Mouse (Mus musculus): ENCODE measurements around the gene Gpx5. TPM values are rescaled to one million over a fixed set of nuclear protein-coding genes. Genes with fewer than 3 reads are reported as not detected.

Gpx5 gene
- polyA plus RNA-seq, 1 experiment from 2014 or later = not detected

DNA sequence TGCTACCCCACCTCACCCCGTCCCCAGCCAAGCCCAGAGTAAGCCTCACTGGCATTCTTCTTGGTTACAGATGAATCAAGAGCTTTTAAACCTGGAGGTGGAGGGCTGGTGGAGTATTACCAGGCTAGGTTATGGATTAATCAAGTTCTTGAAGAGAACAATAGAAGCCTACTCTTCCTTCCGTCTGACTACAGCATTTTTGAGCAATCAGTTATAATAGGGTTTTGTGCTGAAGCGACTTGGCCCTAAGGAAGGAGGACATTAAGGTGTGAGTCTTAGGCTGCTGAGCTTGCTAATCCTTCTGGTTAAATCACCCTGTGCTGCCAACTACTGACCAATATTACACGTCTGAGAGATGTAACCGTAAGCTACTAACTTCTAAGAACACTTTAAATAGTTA, 32.2 kb downstream of the Gpx5 start:
- H3K27ac ChIP-seq (ENCODE audit: low read depth, low read length) = no peak overlapping the region
- peak overlapping the region; percentile 65 for H3K4me2 ChIP-seq
- H3K9ac ChIP-seq (ENCODE audit: low read depth, low read length) = peak overlapping the region; percentile 46; the same call in 1 of the 2 replicates
- H3K36me3 ChIP-seq (ENCODE audit: control insufficient read depth, insufficient read depth, low read length) = no peaks in the 10 kb centered on the region
- H3K27me3 ChIP-seq (ENCODE audit: control insufficient read depth, insufficient read depth, low read length) = peaks cover 3% of the 10 kb centered on the region; the same call in 1 of the 2 replicates
- 17% methylated on average over 5 of the region's 5 CpGs for WGBS (ENCODE audit: insufficient replicate concordance)
- peaks cover 2% of the 10 kb centered on the region; the same call in 1 of the 2 replicates for H3K4me1 ChIP-seq (ENCODE audit: control insufficient read depth, insufficient read depth, low read length)
- ATAC-seq (replicated peaks; ENCODE audit: insufficient number of reproducible peaks, low FRiP score, low TSS enrichment) = no peak
- no peaks in the 10 kb centered on the region for H3K9me3 ChIP-seq (replicated peaks; ENCODE audit: control insufficient read depth, low read length)
- peak overlapping the region; percentile 58 for H3K4me3 ChIP-seq (ENCODE audit: low read depth, low read length)

DNA sequence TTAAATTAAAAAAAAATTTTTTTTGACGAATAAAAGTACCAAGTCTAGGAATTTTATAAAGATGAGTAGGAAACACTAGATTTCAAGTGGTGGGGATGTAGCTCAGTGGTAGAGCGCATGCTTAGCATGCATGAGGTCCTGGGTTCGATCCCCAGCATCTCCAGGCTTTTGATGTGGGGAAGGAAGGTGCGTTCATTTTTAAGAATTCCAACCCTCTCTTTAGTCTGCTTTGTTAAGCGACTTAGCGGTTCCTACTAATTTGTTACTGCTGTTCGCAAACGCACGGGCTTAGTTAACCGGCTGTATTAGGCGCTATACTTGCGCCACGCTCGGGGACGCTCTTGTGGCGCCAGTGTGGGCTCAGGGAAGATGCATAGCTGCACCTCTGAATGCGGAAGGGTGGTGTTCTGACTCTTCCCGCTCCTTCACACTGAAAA, 32.8 kb downstream of the Gpx5 start:
- ATAC-seq (replicated peaks; ENCODE audit: insufficient number of reproducible peaks, low FRiP score, low TSS enrichment) = peak; percentile 74; the same call in 1 of the 2 replicates

DNA sequence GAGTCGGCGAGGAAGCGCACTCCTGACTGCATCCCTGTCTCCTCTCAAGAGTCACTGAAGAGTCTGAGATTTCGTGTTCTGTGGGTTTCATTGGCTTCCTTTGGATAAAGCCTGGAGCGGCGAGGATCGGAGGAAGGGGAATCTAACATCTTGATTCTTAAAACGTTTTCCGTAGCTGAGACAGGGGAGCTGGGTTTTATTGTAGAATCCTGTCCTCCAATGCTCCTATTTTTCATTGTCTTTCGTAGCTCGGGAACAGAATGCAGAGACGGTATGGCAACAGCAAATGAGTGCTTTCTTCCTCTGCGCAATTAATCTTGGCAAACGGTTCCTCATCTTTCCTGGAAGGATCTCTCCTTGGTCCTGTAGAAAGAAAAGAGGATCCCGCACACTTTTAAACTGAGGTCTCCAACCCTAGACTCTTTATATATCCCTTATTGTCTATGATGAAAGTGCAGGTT, 33.3 kb downstream of the Gpx5 start:
- H3K4me3 ChIP-seq (ENCODE audit: low read depth, low read length) = peak overlapping the region; percentile 58
- WGBS (ENCODE audit: insufficient replicate concordance) = 2% methylated on average over 15 of the region's 15 CpGs
- peaks cover 2% of the 10 kb centered on the region; the same call in 1 of the 2 replicates for H3K4me1 ChIP-seq (ENCODE audit: control insufficient read depth, insufficient read depth, low read length)
- no peak overlapping the region for H3K27ac ChIP-seq (ENCODE audit: low read depth, low read length)
- ATAC-seq (replicated peaks; ENCODE audit: insufficient number of reproducible peaks, low FRiP score, low TSS enrichment) = no peak
- H3K9ac ChIP-seq (ENCODE audit: low read depth, low read length) = peak overlapping the region; percentile 31; the same call in 1 of the 2 replicates
- H3K27me3 ChIP-seq (ENCODE audit: control insufficient read depth, insufficient read depth, low read length) = peaks cover 3% of the 10 kb centered on the region; the same call in 1 of the 2 replicates
- peak overlapping the region; percentile 65 for H3K4me2 ChIP-seq
- H3K36me3 ChIP-seq (ENCODE audit: control insufficient read depth, insufficient read depth, low read length) = no peaks in the 10 kb centered on the region
- no peaks in the 10 kb centered on the region for H3K9me3 ChIP-seq (replicated peaks; ENCODE audit: control insufficient read depth, low read length)

More for the DNA sequence above, 32.8 kb downstream of the Gpx5 start:
- under 1% methylated on average over 18 of the region's 18 CpGs for WGBS (ENCODE audit: insufficient replicate concordance)
- Histone ChIP-seq H3K9ac (ENCODE audit: low read depth, low read length) (no peak overlapping the region), H3K27me3 (ENCODE audit: control insufficient read depth, insufficient read depth, low read length) (peaks cover 3% of the 10 kb centered on the region; the same call in 1 of the 2 replicates), H3K9me3 (replicated peaks; ENCODE audit: control insufficient read depth, low read length) (no peaks in the 10 kb centered on the region), H3K27ac (ENCODE audit: low read depth, low read length) (no peak overlapping the region), H3K4me2 (peak overlapping the region; percentile 65), H3K4me1 (ENCODE audit: control insufficient read depth, insufficient read depth, low read length) (peaks cover 2% of the 10 kb centered on the region; the same call in 1 of the 2 replicates), H3K4me3 (ENCODE audit: low read depth, low read length) (peak overlapping the region; percentile 58), H3K36me3 (ENCODE audit: control insufficient read depth, insufficient read depth, low read length) (no peaks in the 10 kb centered on the region)

DNA sequence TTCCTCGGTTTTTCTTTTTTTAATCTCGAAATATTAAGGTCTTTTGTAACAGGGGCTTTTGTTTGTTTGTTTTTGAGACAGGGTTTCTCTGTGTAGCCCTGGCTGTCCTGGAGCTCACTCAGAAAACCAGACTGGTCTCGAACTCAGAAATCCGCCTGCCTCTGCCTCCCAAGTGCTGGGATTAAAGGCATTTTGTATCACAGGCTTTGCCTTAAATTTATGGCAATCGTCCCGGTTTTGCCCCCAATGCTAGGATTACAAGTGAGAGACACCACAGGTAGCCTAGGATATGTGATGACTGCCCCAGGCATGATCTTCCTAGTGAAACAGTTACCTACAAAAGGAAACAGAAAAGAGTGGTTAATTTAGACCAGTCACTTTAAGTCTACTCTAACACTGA, 34.0 kb downstream of the Gpx5 start:
- Histone ChIP-seq H3K36me3 (ENCODE audit: control insufficient read depth, insufficient read depth, low read length) (no peaks in the 10 kb centered on the region), H3K9ac (ENCODE audit: low read depth, low read length) (no peak overlapping the region), H3K9me3 (replicated peaks; ENCODE audit: control insufficient read depth, low read length) (no peaks in the 10 kb centered on the region), H3K4me1 (ENCODE audit: control insufficient read depth, insufficient read depth, low read length) (peaks cover 2% of the 10 kb centered on the region; the same call in 1 of the 2 replicates), H3K4me2 (peak overlapping the region; percentile 65), H3K27me3 (ENCODE audit: control insufficient read depth, insufficient read depth, low read length) (peaks cover 3% of the 10 kb centered on the region; the same call in 1 of the 2 replicates), H3K4me3 (ENCODE audit: low read depth, low read length) (peak overlapping the region; percentile 58), H3K27ac (ENCODE audit: low read depth, low read length) (no peak overlapping the region)
- 17% methylated on average over 6 of the region's 6 CpGs for WGBS (ENCODE audit: insufficient replicate concordance)
- no peak for ATAC-seq (replicated peaks; ENCODE audit: insufficient number of reproducible peaks, low FRiP score, low TSS enrichment)

DNA sequence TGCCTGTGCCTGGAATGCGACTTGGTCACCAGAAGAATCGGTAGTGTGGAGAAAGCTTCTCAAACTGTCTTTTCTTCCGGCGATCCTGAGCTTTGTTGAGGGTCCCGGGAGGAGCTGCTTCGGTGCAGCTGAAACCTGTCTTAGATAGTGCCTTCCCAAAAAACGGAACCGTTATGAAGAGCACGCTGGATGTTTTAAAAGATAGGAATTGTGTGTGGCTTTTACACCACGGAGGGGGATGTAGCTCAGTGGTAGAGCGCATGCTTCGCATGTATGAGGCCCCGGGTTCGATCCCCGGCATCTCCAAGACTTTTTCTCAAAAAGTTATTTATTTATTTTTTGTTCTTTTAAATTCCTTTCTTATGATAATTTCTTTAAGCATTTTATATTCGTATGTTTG, 38.5 kb downstream of the Gpx5 start:
- Histone ChIP-seq H3K4me1 (ENCODE audit: control insufficient read depth, insufficient read depth, low read length) (0 out of 2 replicates have a peak, but pooled peaks cover 2% of the 10 kb centered on the region), H3K9ac (ENCODE audit: low read depth, low read length) (peak overlapping the region; percentile 60), H3K27me3 (ENCODE audit: control insufficient read depth, insufficient read depth, low read length) (peaks cover 3% of the 10 kb centered on the region; the same call in 1 of the 2 replicates), H3K36me3 (ENCODE audit: control insufficient read depth, insufficient read depth, low read length) (no peaks in the 10 kb centered on the region), H3K4me3 (ENCODE audit: low read depth, low read length) (peak overlapping the region; percentile 65), H3K27ac (ENCODE audit: low read depth, low read length) (no peak overlapping the region), H3K9me3 (replicated peaks; ENCODE audit: control insufficient read depth, low read length) (no peaks in the 10 kb centered on the region), H3K4me2 (peak overlapping the region; percentile 73)
- ATAC-seq (replicated peaks; ENCODE audit: insufficient number of reproducible peaks, low FRiP score, low TSS enrichment) = peak; percentile 74
- WGBS (ENCODE audit: insufficient replicate concordance) = 3% methylated on average over 16 of the region's 16 CpGs

DNA sequence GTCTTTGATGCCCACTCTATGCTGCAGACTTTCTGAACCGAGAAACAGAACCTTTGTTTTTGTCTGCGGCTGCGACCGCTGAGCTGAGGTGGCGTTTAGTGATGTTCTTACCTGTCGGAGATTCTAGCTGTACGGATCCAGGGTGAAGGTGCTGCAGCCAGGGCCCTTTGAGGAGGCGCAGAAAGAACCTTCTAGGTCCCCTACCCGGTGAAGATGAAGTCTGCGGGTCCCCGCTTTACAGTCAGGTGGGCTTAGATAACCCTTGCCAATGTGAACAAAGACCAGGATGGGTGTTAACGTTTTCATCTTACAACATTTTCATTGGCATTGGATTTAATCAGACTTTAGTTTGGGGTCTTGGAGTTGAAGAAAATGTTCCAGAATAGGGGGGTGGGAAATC, 39.0 kb downstream of the Gpx5 start:
- Histone ChIP-seq H3K4me3 (ENCODE audit: low read depth, low read length) (peak overlapping the region; percentile 65), H3K9me3 (replicated peaks; ENCODE audit: control insufficient read depth, low read length) (no peaks in the 10 kb centered on the region), H3K27me3 (ENCODE audit: control insufficient read depth, insufficient read depth, low read length) (peaks cover 3% of the 10 kb centered on the region; the same call in 1 of the 2 replicates), H3K27ac (ENCODE audit: low read depth, low read length) (no peak overlapping the region), H3K4me2 (peak overlapping the region; percentile 73), H3K36me3 (ENCODE audit: control insufficient read depth, insufficient read depth, low read length) (no peaks in the 10 kb centered on the region), H3K9ac (ENCODE audit: low read depth, low read length) (peak overlapping the region; percentile 60), H3K4me1 (ENCODE audit: control insufficient read depth, insufficient read depth, low read length) (no peaks in the 10 kb centered on the region)
- ATAC-seq (replicated peaks; ENCODE audit: insufficient number of reproducible peaks, low FRiP score, low TSS enrichment) = no peak
- WGBS (ENCODE audit: insufficient replicate concordance) = under 1% methylated on average over 12 of the region's 12 CpGs

DNA sequence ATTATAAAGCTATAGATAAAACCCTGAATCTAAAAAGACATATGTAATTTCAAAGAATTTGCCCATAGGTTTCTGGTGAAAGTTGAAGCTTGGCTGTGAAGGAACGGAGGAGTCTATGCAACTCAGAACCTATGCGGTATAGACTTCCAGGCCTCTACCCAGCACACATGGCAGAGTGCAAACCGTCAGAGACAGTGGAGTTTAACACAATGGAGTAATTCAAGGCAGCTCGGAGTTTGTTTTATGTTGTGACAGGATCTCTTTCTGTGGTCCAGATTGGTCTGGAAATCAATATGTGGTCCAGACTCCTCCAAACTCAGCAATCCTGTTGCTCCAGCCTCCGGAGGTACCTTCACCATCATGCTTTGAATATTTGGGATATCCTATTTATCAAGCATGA, 39.5 kb downstream of the Gpx5 start:
- H3K9ac ChIP-seq (ENCODE audit: low read depth, low read length) = no peak overlapping the region
- ATAC-seq (replicated peaks; ENCODE audit: insufficient number of reproducible peaks, low FRiP score, low TSS enrichment) = no peak
- H3K27me3 ChIP-seq (ENCODE audit: control insufficient read depth, insufficient read depth, low read length) = peaks cover 3% of the 10 kb centered on the region; the same call in 1 of the 2 replicates
- no peaks in the 10 kb centered on the region for H3K9me3 ChIP-seq (replicated peaks; ENCODE audit: control insufficient read depth, low read length)
- no peak overlapping the region for H3K27ac ChIP-seq (ENCODE audit: low read depth, low read length)
- whole genome bisulfite sequencing (ENCODE audit: insufficient replicate concordance) = 27% methylated on average over 5 of the region's 5 CpGs
- no peaks in the 10 kb centered on the region for H3K36me3 ChIP-seq (ENCODE audit: control insufficient read depth, insufficient read depth, low read length)
- H3K4me3 ChIP-seq (ENCODE audit: low read depth, low read length) = peak overlapping the region; percentile 65
- H3K4me1 ChIP-seq (ENCODE audit: control insufficient read depth, insufficient read depth, low read length) = no peaks in the 10 kb centered on the region
- peak overlapping the region; percentile 73 for H3K4me2 ChIP-seq

DNA sequence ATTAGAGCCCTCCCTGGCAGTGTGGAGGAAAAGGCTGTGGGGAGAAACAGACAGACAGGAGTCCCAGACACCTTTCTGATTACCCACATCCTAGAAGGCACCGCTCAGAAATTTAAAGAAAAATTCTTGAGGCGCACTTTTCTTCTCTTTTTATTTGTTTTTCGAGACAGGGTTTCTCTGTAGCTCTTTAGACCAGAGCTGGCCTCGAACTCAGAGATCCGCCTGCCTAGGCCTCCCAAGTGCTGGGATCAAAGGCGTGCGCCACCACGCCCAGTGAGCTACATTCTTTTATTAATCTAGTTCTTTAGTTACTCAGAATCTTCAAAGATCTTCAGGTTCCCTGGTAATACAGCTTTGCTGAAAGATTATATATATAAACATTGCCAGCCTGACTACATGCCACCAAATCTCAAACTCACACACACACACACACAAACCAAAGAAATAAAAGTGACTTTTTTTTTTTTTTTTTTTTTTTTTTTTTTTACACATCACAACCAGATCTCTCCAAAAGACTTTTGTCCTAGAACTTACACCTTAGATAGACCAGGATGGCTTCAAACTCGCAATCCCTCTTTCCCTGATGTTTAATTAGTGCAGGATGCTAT, 42.4 kb downstream of the Gpx5 start:
- Histone ChIP-seq H3K4me2 (peak overlapping the region; percentile 8; the same call in 1 of the 2 replicates), H3K4me3 (ENCODE audit: low read depth, low read length) (no peak overlapping the region)
- ATAC-seq (replicated peaks; ENCODE audit: insufficient number of reproducible peaks, low FRiP score, low TSS enrichment) = no peak

More for the DNA sequence above, 42.4 kb downstream of the Gpx5 start:
- H3K4me1 ChIP-seq (ENCODE audit: control insufficient read depth, insufficient read depth, low read length) = no peaks in the 10 kb centered on the region
- H3K9me3 ChIP-seq (replicated peaks; ENCODE audit: control insufficient read depth, low read length) = no peaks in the 10 kb centered on the region
- no peaks in the 10 kb centered on the region for H3K36me3 ChIP-seq (ENCODE audit: control insufficient read depth, insufficient read depth, low read length)
- 37% methylated on average over 9 of the region's 9 CpGs for WGBS (ENCODE audit: insufficient replicate concordance)
- H3K27ac ChIP-seq (ENCODE audit: low read depth, low read length) = no peak overlapping the region
- H3K9ac ChIP-seq (ENCODE audit: low read depth, low read length) = no peak overlapping the region
- no peaks in the 10 kb centered on the region for H3K27me3 ChIP-seq (ENCODE audit: control insufficient read depth, insufficient read depth, low read length)
